In genomic region chr10:12643336-12643735, GRCm38 (mm10) we compare ENCODE assay signal across 12 mouse cellular contexts.
DNase-seq lines count a peak whose midpoint lies in the region; ATAC-seq and TF ChIP-seq lines count a peak whose summit lies in the region.
"Had no signal": no experiment of that assay in that cellular context is flagged by ENCODE, and none has a peak within 500 bp of the region (broad histone marks: within the 10 kb centered on the region; RNA-seq: fewer than 3 reads in every experiment).

No protein-coding gene starts in this region.

- no peak overlapping the region for H3K9ac ChIP-seq in midbrain, postnatal 0 days (replicated peaks; ENCODE audit: low read length, poor library complexity, severe bottlenecking)
- H3K9ac ChIP-seq in midbrain, embryonic 11.5 days (ENCODE audit: low read length), result no peak overlapping the region
- H3K9ac ChIP-seq: embryonic facial prominence, embryonic 15.5 days; lung, embryonic 15.5 days had no signal

- ATAC-seq in cerebellum, adult (ENCODE audit: insufficient number of reproducible peaks, low FRiP score, low TSS enrichment), result no peak
- ATAC-seq in midbrain, postnatal 0 days (ENCODE audit: low FRiP score), result no peak
- no peak for ATAC-seq in midbrain, embryonic 11.5 days (ENCODE audit: low FRiP score)

- no peak overlapping the region for H3K27ac ChIP-seq in midbrain, postnatal 0 days (ENCODE audit: low read depth, low read length)
- no peak overlapping the region for H3K27ac ChIP-seq in midbrain, embryonic 11.5 days (ENCODE audit: low read depth, low read length)
- H3K27ac ChIP-seq: embryonic facial prominence, embryonic 15.5 days; lung, embryonic 15.5 days had no signal

- H3K9me3 ChIP-seq in midbrain, postnatal 0 days (ENCODE audit: low read length), result no peaks in the 10 kb centered on the region
- no peaks in the 10 kb centered on the region for H3K9me3 ChIP-seq in midbrain, embryonic 11.5 days (ENCODE audit: control insufficient read depth, low read length)
- H3K9me3 ChIP-seq: embryonic facial prominence, embryonic 15.5 days; lung, embryonic 15.5 days had no signal

- no peaks in the 10 kb centered on the region for H3K4me1 ChIP-seq in midbrain, postnatal 0 days (ENCODE audit: insufficient read depth, low read length)
- no peaks in the 10 kb centered on the region for H3K4me1 ChIP-seq in midbrain, embryonic 11.5 days (ENCODE audit: control insufficient read depth, insufficient read depth, low read length)
- H3K4me1 ChIP-seq: embryonic facial prominence, embryonic 15.5 days; lung, embryonic 15.5 days had no signal

- peak; percentile 28 to 33 for DNase-seq in cerebellum, postnatal 14 days
- peak; percentile 56 for DNase-seq in midbrain, postnatal 0 days (ENCODE audit: low spot score)
- DNase-seq in midbrain, embryonic 11.5 days (ENCODE audit: low spot score, missing footprints), result no peak
- peak; percentile 9 to 13 for DNase-seq in left cerebral cortex, postnatal 36 days (ENCODE audit: low spot score in 2 of 2)
- DNase-seq in right cerebral cortex, postnatal 14 days, result peak; percentile 13
- no peak for DNase-seq in lung, postnatal 14 days
- no peak for DNase-seq in kidney, postnatal 36 days
- DNase-seq: cerebellum, adult 8-10 months; thymus, postnatal 14 days had no signal

- peak; percentile 71 for TF ChIP-seq CTCF in midbrain, postnatal 0 days (IDR thresholded peaks at IDR 0.05)

- H3K27me3 ChIP-seq in midbrain, postnatal 0 days (ENCODE audit: insufficient read depth, low read length), result no peaks in the 10 kb centered on the region
- no peaks in the 10 kb centered on the region for H3K27me3 ChIP-seq in midbrain, embryonic 11.5 days (ENCODE audit: control insufficient read depth, insufficient read depth, low read length)
- H3K27me3 ChIP-seq: embryonic facial prominence, embryonic 15.5 days; lung, embryonic 15.5 days had no signal

- no peaks in the 10 kb centered on the region for H3K36me3 ChIP-seq in midbrain, postnatal 0 days (ENCODE audit: insufficient read depth, low read length)
- no peaks in the 10 kb centered on the region for H3K36me3 ChIP-seq in midbrain, embryonic 11.5 days (ENCODE audit: control insufficient read depth, insufficient read depth, low read length)

- intact Hi-C loops in left cerebral cortex, postnatal 36 days (cut with DNase I), result no loop called here

- 57% methylated on average over 8 of the region's 8 CpGs for WGBS in midbrain, postnatal 0 days
- WGBS in midbrain, embryonic 11.5 days, result 64% methylated on average over 8 of the region's 8 CpGs

- H3K4me2 ChIP-seq in midbrain, postnatal 0 days (ENCODE audit: low read depth, low read length, poor library complexity, severe bottlenecking), result no peak overlapping the region
- H3K4me2 ChIP-seq in midbrain, embryonic 11.5 days, result no peak overlapping the region
- H3K4me2 ChIP-seq: embryonic facial prominence, embryonic 15.5 days; lung, embryonic 15.5 days had no signal

- no peak overlapping the region for H3K4me3 ChIP-seq in midbrain, postnatal 0 days (ENCODE audit: low read depth, low read length)
- H3K4me3 ChIP-seq in midbrain, embryonic 11.5 days (ENCODE audit: low read depth, low read length), result no peak overlapping the region
- H3K4me3 ChIP-seq: embryonic facial prominence, embryonic 15.5 days; lung, embryonic 15.5 days had no signal

Comparison
In these comparisons a context has a peak if more than half of its experiments do, and no peak if none do; other contexts are left out.
1. DNase-seq: peak in cerebellum, postnatal 14 days (2 of 2), midbrain, postnatal 0 days (single experiment), left cerebral cortex, postnatal 36 days (2 of 2) and right cerebral cortex, postnatal 14 days (single experiment); none in midbrain, embryonic 11.5 days (single experiment), lung, postnatal 14 days (single experiment) and kidney, postnatal 36 days (0 of 2).